Mouse (Mus musculus): ENCODE measurements around the gene Scgb2b12.
"Not testable (repeated sequence)": the region's sequence is repeated elsewhere in the genome, so short reads cannot be mapped to it uniquely, and the experiment has no call there.

- not testable (repeated sequence) for TF ChIP-seq CTCF (IDR thresholded peaks at IDR 0.05; ENCODE audit: borderline replicate concordance, extremely low read depth, insufficient read depth, insufficient read length); POLR2A (IDR thresholded peaks at IDR 0.05; ENCODE audit: borderline replicate concordance, extremely low read depth, insufficient read depth, insufficient read length, poor library complexity, severe bottlenecking)
Observed at GRCm38 (mm10) chr7:32333882-32334281, 6.8 kb upstream of the Scgb2b12 start, which contains the start of gene Scgb1b12.
